Mouse (Mus musculus) layer of hippocampus, adult 11-12 months (tissue): ENCODE results near the gene Olfr1029.
"Not testable (repeated sequence)": the region's sequence is repeated elsewhere in the genome, so short reads cannot be mapped to it uniquely, and the experiment has no call there.

Experiments used
- DNase-seq: peaks from one replicate; pipeline ENCODE4 v3.0.0; 2022; ENCODE audit warnings: low spot score

Gene Olfr1029

DNA sequence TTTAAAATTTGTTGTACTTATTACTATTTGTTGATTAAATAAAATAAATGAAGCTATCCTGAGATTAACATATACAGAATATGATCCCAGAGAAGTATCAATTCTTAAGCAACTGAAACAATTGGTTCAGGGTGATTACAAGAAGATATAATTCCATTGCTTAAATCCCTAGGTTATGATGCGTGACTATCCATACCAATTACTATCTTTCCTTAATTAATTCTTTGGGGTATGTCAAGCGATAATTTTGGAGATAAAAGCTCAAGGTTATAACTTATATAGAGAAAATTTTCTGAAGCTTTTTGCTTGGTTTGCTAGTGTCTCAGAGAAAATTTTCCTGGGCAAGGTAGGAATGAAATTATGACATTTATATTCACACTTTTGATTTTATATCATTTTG, at the start of gene Olfr1029:
Gene Olfr1029, plus strand, starts transcription at position 301 of the 400 bp plus-strand sequence.
- no peak for DNase-seq

DNA sequence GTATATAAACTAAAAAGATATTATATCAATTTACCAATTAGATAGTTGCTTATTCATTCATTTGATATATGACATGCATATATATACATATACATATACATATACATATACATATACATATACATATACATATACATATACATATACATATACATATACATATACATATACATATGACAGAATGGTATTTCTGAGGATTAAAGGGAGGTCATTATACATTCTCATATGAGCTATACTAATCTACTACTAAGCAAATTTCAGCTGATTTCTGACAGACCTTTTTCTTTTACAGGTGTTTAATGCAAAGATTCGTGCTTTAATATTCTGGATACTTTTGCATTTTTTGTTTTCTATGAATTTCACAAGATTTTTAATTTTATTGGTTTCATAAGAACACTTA, 23.6 kb upstream of the Olfr1029 start, which contains the start of gene Olfr1028:
Gene Olfr1028, plus strand, starts transcription at position 301 of the 400 bp plus-strand sequence.
- no peak for DNase-seq

DNA sequence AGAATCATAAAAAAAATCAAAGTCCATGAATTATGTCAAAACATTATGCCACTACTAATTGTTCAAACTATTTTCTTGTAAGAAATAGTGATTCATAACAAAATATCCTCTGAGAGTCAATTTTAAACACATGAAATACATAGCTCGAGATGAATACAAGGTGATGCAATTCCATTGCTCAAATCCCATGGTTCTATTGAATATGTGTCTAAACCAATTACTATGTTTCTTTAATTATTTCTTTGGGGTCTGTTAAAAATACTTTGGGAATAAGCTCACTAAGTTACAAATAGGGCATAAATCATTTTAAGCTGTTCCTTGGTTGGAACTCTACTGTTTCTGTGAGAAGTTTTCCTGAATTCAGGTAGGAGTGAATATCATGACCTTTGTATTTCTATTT, 5.3 kb downstream of the Olfr1029 start, which contains the start of gene Olfr1030:
Gene Olfr1030, plus strand, starts transcription at position 301 of the 400 bp plus-strand sequence.
- no peak for DNase-seq

DNA sequence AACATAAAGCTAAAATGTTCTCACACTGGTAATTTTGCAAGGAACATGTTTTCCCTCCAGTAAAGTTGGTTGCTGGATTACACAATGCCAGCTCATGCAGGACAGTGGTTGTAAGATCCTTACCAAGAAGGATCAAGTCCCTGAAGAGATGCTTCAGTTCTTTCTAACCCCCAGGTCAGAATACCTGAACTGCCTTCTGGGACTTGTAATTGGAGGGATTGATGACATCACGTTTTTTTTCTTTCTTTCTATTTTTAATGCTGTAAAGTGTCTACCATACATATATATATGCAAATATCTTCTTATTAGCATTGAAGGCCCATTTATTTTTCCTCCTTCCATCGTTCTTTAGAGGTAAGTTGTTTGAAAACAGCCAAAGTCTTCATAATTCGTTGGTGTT, 16.3 kb downstream of the Olfr1029 start, which contains the start of gene Olfr1031:
Gene Olfr1031, plus strand, starts transcription at position 301 of the 400 bp plus-strand sequence.
- no peak for DNase-seq

DNA sequence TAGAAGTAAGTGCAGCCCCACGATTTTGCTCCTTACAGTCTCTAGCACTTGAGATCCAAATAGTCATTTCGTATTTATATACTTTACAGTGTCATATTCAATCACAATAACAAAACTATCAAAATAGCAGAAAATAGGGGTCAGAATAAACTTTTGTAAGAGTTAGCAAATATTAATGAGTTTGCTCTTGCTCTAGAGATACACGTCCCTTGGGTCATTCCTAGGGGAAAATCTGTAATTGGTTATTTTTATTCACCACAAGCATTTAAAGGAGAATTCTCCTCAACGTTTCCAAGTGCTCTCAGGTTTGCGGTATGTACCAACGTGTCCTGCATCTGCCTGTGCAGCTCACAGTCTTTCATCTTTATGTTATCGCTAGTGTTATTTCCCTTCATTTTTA, 31.5 kb downstream of the Olfr1029 start, which contains the start of gene Olfr1032:
Gene Olfr1032, plus strand, starts transcription at position 301 of the 400 bp plus-strand sequence.
- DNase-seq: no peak

DNA sequence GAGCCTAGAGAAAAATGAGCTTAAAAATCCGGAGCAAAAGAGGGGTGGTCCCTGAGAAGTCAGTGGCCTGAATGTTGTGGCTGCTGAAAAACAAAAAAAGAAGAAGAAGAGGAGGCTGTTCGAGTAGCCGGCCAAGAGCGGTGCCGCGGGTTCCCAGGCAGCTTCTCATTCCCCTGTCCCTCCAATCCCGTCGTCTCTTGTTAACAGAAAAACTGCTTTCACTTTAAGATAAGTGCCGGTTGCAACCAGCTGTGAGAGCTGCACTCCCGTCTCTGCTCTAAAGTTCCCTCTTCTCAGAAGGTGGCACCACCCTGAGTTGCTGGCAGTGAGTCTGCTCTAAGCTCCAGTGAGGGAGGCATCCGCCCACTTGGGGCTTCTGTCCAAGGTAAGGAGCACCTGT, 46.7 kb downstream of the Olfr1029 start, which contains the start of gene Olfr1033:
Gene Olfr1033, plus strand, starts transcription at position 228 of the 400 bp plus-strand sequence.
- DNase-seq: not testable (repeated sequence)

DNA sequence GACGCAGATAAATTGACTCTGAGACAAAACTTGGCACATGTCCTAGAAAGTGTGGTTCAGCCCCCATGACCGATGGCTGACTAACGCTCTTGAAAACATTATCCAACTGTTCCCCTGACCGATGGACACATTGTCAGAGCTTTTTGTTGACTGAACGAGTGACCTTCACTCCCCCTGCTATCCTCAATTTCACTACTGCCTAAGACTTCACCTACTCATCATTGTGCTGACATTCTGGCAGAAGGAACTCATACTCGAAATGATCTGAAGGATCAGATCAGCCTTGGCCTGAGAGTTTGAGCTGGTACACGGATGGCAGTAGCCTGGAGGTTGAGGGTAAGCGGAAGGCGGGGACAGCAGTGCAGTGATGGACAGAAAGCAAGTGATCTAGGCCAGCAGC, 47.8 kb downstream of the Olfr1029 start:
- DNase-seq: not testable (repeated sequence)
